Mouse (Mus musculus) lung, adult 2 months (tissue): ENCODE results near the gene Mcts2.

Source experiments
- CTCF ChIP-seq: fragments of 200-500 bp; IDR thresholded peaks from 2 replicates; pipeline ENCODE4 v1.5.1; 2011; ENCODE audit warnings: mild to moderate bottlenecking, low read length, control low read depth; ENCODE audit not compliant: insufficient read depth
- POLR2A ChIP-seq: fragments of 200-500 bp; IDR thresholded peaks from 2 replicates; pipeline ENCODE4 v1.6.1; 2011; ENCODE audit warnings: low read depth, mild to moderate bottlenecking, control low read depth, low read length, borderline replicate concordance; ENCODE audit errors: extremely low read depth

- no peak for TF ChIP-seq CTCF
- no peak for TF ChIP-seq POLR2A
These were observed 7.0 kb upstream of the Mcts2 start for GRCm38 (mm10) chr2:152679701-152680355.
